Mouse (Mus musculus): ENCODE measurements around the gene Rprd1b. TPM values are rescaled to one million over a fixed set of nuclear protein-coding genes. Genes with fewer than 3 reads are reported as not detected.

The Rprd1b gene
- polyA plus RNA-seq, 2 experiments, result 14.1 to 21.6 TPM

DNA sequence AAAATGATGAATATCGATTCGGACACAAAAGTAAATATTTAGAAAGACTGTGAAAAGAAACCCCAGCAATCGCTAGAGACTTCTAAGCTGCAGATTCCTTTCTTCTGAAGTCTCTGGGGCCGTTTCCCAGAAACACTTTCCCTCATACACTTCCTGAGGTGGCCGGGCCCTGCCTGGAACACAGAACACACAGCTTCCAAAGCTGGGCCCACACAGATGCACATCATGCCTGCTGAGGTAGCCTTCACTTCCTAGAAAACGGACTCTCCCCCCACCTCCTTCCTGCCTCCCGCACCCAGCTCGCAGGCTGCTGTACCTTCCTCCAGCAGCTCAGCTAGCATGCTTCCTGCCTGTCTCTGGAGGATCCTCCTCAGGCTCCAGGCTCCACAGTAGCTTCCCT lies 81.2 kb downstream of the Rprd1b start:
- no peaks in the 10 kb centered on the region for H3K27me3 ChIP-seq (ENCODE audit: control insufficient read depth, insufficient read depth, low read length)
- H3K4me2 ChIP-seq (ENCODE audit: low read depth), result no peak overlapping the region
- H3K4me3 ChIP-seq (ENCODE audit: insufficient read depth in 1 of 2, low read depth in 2 of 2, low read length in 2 of 2), result no peak overlapping the region
- DNase-seq (ENCODE audit: low read depth in 3 of 3, low spot score in 3 of 3) (no peak), ATAC-seq (ENCODE audit: insufficient read depth) (no peak)
- peaks cover 21 to 39% of the 10 kb centered on the region in 2 experiments for H3K4me1 ChIP-seq (replicated peaks; ENCODE audit: control insufficient read depth in 2 of 2, insufficient read depth in 2 of 2, low read length in 1 of 2)
- H3K9me3 ChIP-seq (ENCODE audit: control insufficient read depth, low read length), result no peaks in the 10 kb centered on the region
- no peak overlapping the region for H3K9ac ChIP-seq (replicated peaks)
- no peaks in the 10 kb centered on the region for H3K36me3 ChIP-seq (replicated peaks; ENCODE audit: control insufficient read depth, insufficient read depth, low read depth)
- no peak overlapping the region for H3K27ac ChIP-seq
- WGBS (ENCODE audit: insufficient replicate concordance), result 24% methylated on average over 8 of the region's 8 CpGs
- TF ChIP-seq EP300 (IDR thresholded peaks at IDR 0.05; ENCODE audit: low read depth), result no peak
- no peak for TF ChIP-seq CTCF (IDR thresholded peaks at IDR 0.05; ENCODE audit: low read depth)

DNA sequence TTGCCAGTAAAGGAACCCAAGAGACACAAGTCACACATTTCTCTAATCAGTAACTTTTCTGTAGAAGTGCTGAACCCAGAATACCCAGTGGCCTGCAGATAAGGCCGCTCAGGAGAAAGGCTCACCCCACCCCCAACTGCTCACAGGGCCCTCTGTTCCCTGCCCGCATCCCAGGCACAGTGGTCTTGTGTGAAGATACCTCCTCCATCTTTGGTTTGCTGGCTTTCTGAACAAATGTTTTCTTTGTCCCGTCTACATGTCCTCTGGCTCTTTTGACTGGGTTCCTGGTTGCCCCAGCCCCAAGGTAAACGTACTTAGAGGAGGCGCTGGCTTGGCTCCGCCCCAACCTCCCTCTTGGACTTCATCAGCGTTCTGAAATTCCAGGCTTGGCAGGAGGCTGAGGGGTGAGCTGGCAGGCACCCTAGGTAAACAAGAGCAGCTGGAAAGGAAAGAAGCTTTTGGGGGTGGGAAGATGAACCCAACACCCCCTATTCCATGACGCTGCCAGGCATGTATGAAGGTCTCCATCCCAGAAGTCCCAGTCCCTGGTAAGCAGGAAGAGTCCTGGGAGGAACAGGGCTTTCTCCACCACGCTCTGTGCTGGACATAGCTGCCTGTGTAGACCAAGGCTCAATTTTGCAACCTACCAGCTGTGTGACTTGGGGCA lies 85.4 kb downstream of the Rprd1b start:
- H3K4me3 ChIP-seq (ENCODE audit: insufficient read depth in 1 of 2, low read depth in 2 of 2, low read length in 2 of 2), result peak overlapping the region; percentile 3 to 43; a peak in 3 of 4 replicates
- H3K9me3 ChIP-seq (ENCODE audit: control insufficient read depth, low read length), result no peaks in the 10 kb centered on the region
- peaks cover 27% of the 10 kb centered on the region for H3K36me3 ChIP-seq (replicated peaks; ENCODE audit: control insufficient read depth, insufficient read depth, low read depth)
- DNase-seq (ENCODE audit: low read depth in 3 of 3, low spot score in 3 of 3), result peak; percentile 50 to 60 (median 56)
- peak overlapping the region; percentile 59 for H3K9ac ChIP-seq (replicated peaks)
- H3K27ac ChIP-seq, result peak overlapping the region; percentile 84
- WGBS (ENCODE audit: insufficient replicate concordance), result 28% methylated on average over 9 of the region's 9 CpGs
- ATAC-seq (ENCODE audit: insufficient read depth), result peak; percentile 82
- H3K4me2 ChIP-seq (ENCODE audit: low read depth), result peak overlapping the region; percentile 73
- no peaks in the 10 kb centered on the region for H3K27me3 ChIP-seq (ENCODE audit: control insufficient read depth, insufficient read depth, low read length)
- H3K4me1 ChIP-seq (replicated peaks; ENCODE audit: control insufficient read depth in 2 of 2, insufficient read depth in 2 of 2, low read length in 1 of 2), result peaks cover 23 to 49% of the 10 kb centered on the region in 2 experiments
- peak; percentile 75 for TF ChIP-seq EP300 (IDR thresholded peaks at IDR 0.05; ENCODE audit: low read depth)
- no peak for TF ChIP-seq CTCF (IDR thresholded peaks at IDR 0.05; ENCODE audit: low read depth)

DNA sequence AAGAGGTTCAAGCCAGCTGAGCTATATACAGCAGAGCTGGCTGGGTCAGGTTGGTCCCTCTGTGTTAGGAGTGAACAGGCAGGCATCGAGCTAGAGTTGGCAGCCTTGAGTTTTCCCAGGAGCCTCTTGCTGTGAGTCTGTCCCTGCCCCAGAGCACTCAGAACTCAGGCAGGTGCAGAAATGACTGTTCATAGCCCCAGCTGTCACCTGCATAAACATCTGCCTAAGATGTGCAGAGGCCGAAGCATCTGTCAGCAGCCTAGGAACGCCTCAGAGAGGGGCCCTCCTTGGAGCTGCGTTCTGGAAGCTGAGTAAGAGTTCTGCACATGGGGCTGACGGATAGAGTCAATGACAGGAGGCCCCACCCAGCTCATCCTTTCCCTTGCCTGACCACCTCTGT lies 86.6 kb downstream of the Rprd1b start:
- no peak overlapping the region for H3K4me3 ChIP-seq (ENCODE audit: insufficient read depth in 1 of 2, low read depth in 2 of 2, low read length in 2 of 2)
- no peak for TF ChIP-seq EP300 (IDR thresholded peaks at IDR 0.05; ENCODE audit: low read depth)
- no peak for TF ChIP-seq CTCF (IDR thresholded peaks at IDR 0.05; ENCODE audit: low read depth)
- DNase-seq (ENCODE audit: low read depth in 3 of 3, low spot score in 3 of 3) (no peak), ATAC-seq (ENCODE audit: insufficient read depth) (no peak)
- no peaks in the 10 kb centered on the region for H3K27me3 ChIP-seq (ENCODE audit: control insufficient read depth, insufficient read depth, low read length)
- peaks cover 21 to 48% of the 10 kb centered on the region in 2 experiments for H3K4me1 ChIP-seq (replicated peaks; ENCODE audit: control insufficient read depth in 2 of 2, insufficient read depth in 2 of 2, low read length in 1 of 2)
- no peaks in the 10 kb centered on the region for H3K9me3 ChIP-seq (ENCODE audit: control insufficient read depth, low read length)
- peaks cover 39% of the 10 kb centered on the region for H3K36me3 ChIP-seq (replicated peaks; ENCODE audit: control insufficient read depth, insufficient read depth, low read depth)
- H3K9ac ChIP-seq (replicated peaks), result no peak overlapping the region
- H3K4me2 ChIP-seq (ENCODE audit: low read depth), result no peak overlapping the region
- H3K27ac ChIP-seq, result no peak overlapping the region
- 64% methylated on average over 5 of the region's 5 CpGs for WGBS (ENCODE audit: insufficient replicate concordance)

DNA sequence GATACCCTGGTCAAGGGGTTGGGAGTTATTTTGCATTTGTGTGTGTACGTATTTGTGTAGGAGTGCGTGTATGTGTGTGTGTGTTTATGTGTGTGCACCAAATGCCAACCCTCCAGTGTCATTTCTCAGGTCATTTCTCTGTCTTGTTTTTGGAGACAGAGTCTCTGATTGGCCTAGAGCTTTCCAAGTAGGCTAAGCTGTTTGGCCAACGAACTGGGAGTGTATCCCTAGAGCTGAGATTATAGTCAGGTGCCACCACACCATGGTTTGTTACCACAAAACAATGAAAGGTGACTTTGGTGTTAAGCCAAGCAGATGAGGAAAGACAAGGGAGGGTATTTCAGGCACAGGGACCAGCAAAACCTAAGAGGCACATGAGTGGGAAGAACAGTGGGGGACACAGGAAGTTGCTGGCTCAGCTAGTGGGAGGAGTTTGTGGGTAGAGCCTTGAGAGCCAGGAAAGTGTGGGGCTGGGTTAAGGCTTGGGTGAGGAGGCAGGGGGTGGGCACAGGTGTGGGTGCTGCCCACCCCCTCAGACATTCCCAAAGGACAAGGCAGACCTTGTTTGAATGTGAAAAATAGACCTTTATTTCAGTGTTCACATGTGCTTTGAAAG lies 87.6 kb downstream of the Rprd1b start:
- no peaks in the 10 kb centered on the region for H3K9me3 ChIP-seq (ENCODE audit: control insufficient read depth, low read length)
- ATAC-seq (ENCODE audit: insufficient read depth), result no peak
- no peak for DNase-seq (ENCODE audit: low read depth in 3 of 3, low spot score in 3 of 3)
- no peak overlapping the region for H3K4me3 ChIP-seq (ENCODE audit: insufficient read depth in 1 of 2, low read depth in 2 of 2, low read length in 2 of 2)
- no peak overlapping the region for H3K9ac ChIP-seq (replicated peaks)
- 73% methylated on average over 3 of the region's 3 CpGs for WGBS (ENCODE audit: insufficient replicate concordance)
- H3K4me1 ChIP-seq (replicated peaks; ENCODE audit: control insufficient read depth in 2 of 2, insufficient read depth in 2 of 2, low read length in 1 of 2), result peaks cover 21 to 48% of the 10 kb centered on the region in 2 experiments
- TF ChIP-seq EP300 (IDR thresholded peaks at IDR 0.05; ENCODE audit: low read depth) (no peak), CTCF (IDR thresholded peaks at IDR 0.05; ENCODE audit: low read depth) (no peak)
- H3K4me2 ChIP-seq (ENCODE audit: low read depth), result no peak overlapping the region
- peaks cover 49% of the 10 kb centered on the region for H3K36me3 ChIP-seq (replicated peaks; ENCODE audit: control insufficient read depth, insufficient read depth, low read depth)
- H3K27ac ChIP-seq, result no peak overlapping the region
- H3K27me3 ChIP-seq (ENCODE audit: control insufficient read depth, insufficient read depth, low read length), result no peaks in the 10 kb centered on the region

DNA sequence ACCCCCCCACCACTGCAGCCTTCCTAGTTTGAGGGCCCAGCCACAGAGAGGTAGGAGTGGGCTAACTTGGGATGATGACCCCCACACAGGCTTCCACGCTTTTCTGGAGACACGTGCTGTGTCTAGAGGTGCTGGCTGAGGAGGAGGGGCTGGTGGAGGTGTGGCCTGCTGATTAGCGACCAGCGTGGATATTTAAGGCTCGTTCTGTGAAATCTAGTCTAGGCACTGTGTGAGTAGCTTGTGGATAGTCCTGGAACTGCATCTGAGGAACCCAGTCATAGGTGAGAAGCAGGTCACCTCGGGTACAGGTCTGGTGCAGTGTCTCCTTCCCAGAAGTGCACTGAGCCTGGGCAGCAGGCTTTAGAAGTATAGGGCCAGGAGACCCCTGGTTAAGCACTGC lies 88.4 kb downstream of the Rprd1b start:
- H3K27ac ChIP-seq, result no peak overlapping the region

More for the DNA sequence above, 88.4 kb downstream of the Rprd1b start:
- H3K36me3 ChIP-seq (replicated peaks; ENCODE audit: control insufficient read depth, insufficient read depth, low read depth), result peaks cover 54% of the 10 kb centered on the region
- peaks cover 21 to 48% of the 10 kb centered on the region in 2 experiments for H3K4me1 ChIP-seq (replicated peaks; ENCODE audit: control insufficient read depth in 2 of 2, insufficient read depth in 2 of 2, low read length in 1 of 2)
- DNase-seq (ENCODE audit: low read depth in 3 of 3, low spot score in 3 of 3) (no peak), ATAC-seq (ENCODE audit: insufficient read depth) (peak; percentile 21; the same call in 1 of the 2 replicates)
- no peak for TF ChIP-seq EP300 (IDR thresholded peaks at IDR 0.05; ENCODE audit: low read depth)
- TF ChIP-seq CTCF (IDR thresholded peaks at IDR 0.05; ENCODE audit: low read depth), result no peak
- no peak overlapping the region for H3K9ac ChIP-seq (replicated peaks)
- H3K27me3 ChIP-seq (ENCODE audit: control insufficient read depth, insufficient read depth, low read length), result no peaks in the 10 kb centered on the region
- no peak overlapping the region for H3K4me2 ChIP-seq (ENCODE audit: low read depth)
- 16% methylated on average over 6 of the region's 6 CpGs for WGBS (ENCODE audit: insufficient replicate concordance)
- no peaks in the 10 kb centered on the region for H3K9me3 ChIP-seq (ENCODE audit: control insufficient read depth, low read length)
- H3K4me3 ChIP-seq (ENCODE audit: insufficient read depth in 1 of 2, low read depth in 2 of 2, low read length in 2 of 2), result no peak overlapping the region

All from liver, embryonic 14.5 days (tissue).